Mouse (Mus musculus) hindbrain, postnatal 0 days (tissue): ENCODE data around the gene A630001G21Rik. TPM values are rescaled to one million over a fixed set of nuclear protein-coding genes. Genes with fewer than 3 reads are reported as not detected.

Source experiments
- ATAC-seq: fragments of 200-750 bp; cut with Nextera tagmentation; 2 replicates; pipeline ENCODE4 v1.8.0; 2017; ENCODE audit warnings: mild to moderate bottlenecking, moderate TSS enrichment, moderate library complexity
- DNase-seq: peaks from one replicate; pipeline ENCODE4 v3.0.0-alpha.2; 2015; ENCODE audit warnings: low spot score
- H3K27ac ChIP-seq: fragments of 300-500 bp; sonication (generic); 2 replicates; pipeline ENCODE4 v1.5.1; 2014; ENCODE audit warnings: mild to moderate bottlenecking
- H3K27me3 ChIP-seq: fragments of 300-500 bp; sonication (generic); 2 replicates; pipeline ENCODE4 v1.6.1; 2014; ENCODE audit warnings: low read length, mixed read lengths; ENCODE audit not compliant: insufficient read depth
- H3K36me3 ChIP-seq: fragments of 300-500 bp; sonication (generic); 2 replicates; pipeline ENCODE4 v1.6.1; 2014; ENCODE audit warnings: low read length, mixed read lengths; ENCODE audit not compliant: insufficient read depth
- H3K4me1 ChIP-seq: fragments of 300-500 bp; sonication (generic); 2 replicates; pipeline ENCODE4 v1.6.1; 2014; ENCODE audit warnings: antibody characterized with exemption, low read length, mixed read lengths; ENCODE audit not compliant: insufficient read depth
- H3K4me2 ChIP-seq: fragments of 300-500 bp; sonication (generic); 2 replicates; pipeline ENCODE4 v1.6.1; 2014; ENCODE audit warnings: low read depth, mild to moderate bottlenecking, low read length, moderate library complexity, mixed read lengths
- H3K4me3 ChIP-seq: fragments of 300-500 bp; sonication (generic); 2 replicates; pipeline ENCODE4 v1.5.1; 2014; ENCODE audit warnings: low read length
- H3K9ac ChIP-seq: fragments of 300-500 bp; sonication (generic); replicated peaks from 2 replicates; pipeline ENCODE4 v1.6.1; 2014; ENCODE audit warnings: mild to moderate bottlenecking, low read length, moderate library complexity, mixed read lengths
- H3K9me3 ChIP-seq: fragments of 300-500 bp; sonication (generic); 2 replicates; pipeline ENCODE4 v1.6.1; 2016; ENCODE audit warnings: low read length, mixed read lengths
- CTCF ChIP-seq: IDR thresholded peaks from 2 replicates; pipeline ENCODE4 v1.5.1; 2016; ENCODE audit warnings: antibody characterized with exemption, control low read depth, low read depth
- WGBS: fragments of 180-500 bp; shearing (Covaris S2); extraction: QIAGEN DNeasy Blood & Tissue Kit; methylation state at CpG from one replicate; pipeline ENCODE4 v1.1.7; 2014; 5-methylcytosine and 5-hydroxymethylcytosine counted together
- microRNA-seq, 2 experiments: library from miRNA; unstranded; fragments of <30 nt; microRNA quantifications; one replicate each; pipeline ENCODE4; 2016
- polyA plus RNA-seq: library from polyadenylated mRNA; unstranded; fragments of >200 nt; fragmentation: Nextera tagmentation; extraction: Ambion mirVana; gene quantifications from 2 replicates; pipeline ENCODE4 v1.2.1, GENCODE M21; 2015
- total RNA-seq: library from RNA; depleted of rRNA; stranded (reverse); fragments of >200 nt; gene quantifications from 2 replicates; pipeline ENCODE4 v1.2.3, GENCODE M21; 2014; rRNA removed

The A630001G21Rik gene
- total and polyA plus RNA-seq, 2 experiments from 2014 or later, result 0.36 TPM; not detected in 1

DNA sequence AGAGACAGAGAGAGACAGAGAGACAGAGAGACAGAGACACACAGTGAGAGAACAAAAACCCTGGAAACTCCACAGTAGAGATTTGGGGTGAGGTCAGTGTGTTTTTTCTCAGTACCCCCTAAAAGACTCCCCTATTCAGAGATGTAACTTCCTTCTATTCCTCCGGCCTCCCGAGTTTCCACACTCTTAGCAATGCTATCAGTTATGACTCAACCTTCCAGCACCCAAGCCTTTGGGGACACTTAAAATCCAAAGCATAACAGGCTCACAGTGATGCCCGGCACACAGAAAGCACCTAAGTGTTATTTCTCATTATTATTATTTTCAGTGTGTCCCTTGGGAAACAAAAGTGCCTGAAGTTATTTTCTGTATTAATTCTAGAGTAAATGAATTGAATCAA, 87.9 kb downstream of the A630001G21Rik start:
- no peak for TF ChIP-seq CTCF
- H3K36me3 ChIP-seq, result no peaks in the 10 kb centered on the region
- H3K27me3 ChIP-seq, result no peaks in the 10 kb centered on the region
- H3K4me2 ChIP-seq, result no peak overlapping the region
- H3K4me3 ChIP-seq, result no peak overlapping the region
- 72% methylated on average over 3 of the region's 3 CpGs for WGBS
- no peak overlapping the region for H3K9ac ChIP-seq
- H3K4me1 ChIP-seq, result no peaks in the 10 kb centered on the region
- ATAC-seq (no peak), DNase-seq (no peak)
- no peaks in the 10 kb centered on the region for H3K9me3 ChIP-seq
- no peak overlapping the region for H3K27ac ChIP-seq

DNA sequence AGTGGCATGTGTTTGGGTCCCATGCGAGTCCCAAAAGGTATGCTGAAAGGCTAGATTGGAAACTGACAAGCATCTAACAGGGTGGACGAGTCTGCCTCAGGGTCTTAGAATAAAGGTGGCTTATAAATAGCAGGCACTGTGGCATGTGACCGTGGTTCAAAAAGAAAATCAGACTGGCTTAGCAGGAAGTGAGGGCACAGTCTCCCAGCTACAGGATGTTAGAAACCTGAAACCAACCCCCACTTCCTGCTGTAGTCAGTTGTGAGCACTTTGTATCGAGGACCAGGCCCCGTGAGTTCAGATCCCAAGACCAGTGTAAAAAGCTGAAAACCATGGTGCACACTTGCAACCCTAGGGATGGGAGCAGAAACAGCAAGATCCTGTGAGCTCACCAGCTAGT, 91.1 kb downstream of the A630001G21Rik start:
- no peak for DNase-seq
- no peaks in the 10 kb centered on the region for H3K4me1 ChIP-seq
- no peak overlapping the region for H3K4me3 ChIP-seq
- H3K4me2 ChIP-seq, result no peak overlapping the region
- 76% methylated on average over 5 of the region's 5 CpGs for WGBS
- no peaks in the 10 kb centered on the region for H3K27me3 ChIP-seq
- TF ChIP-seq CTCF, result no peak
- no peak for ATAC-seq
- H3K9me3 ChIP-seq, result no peaks in the 10 kb centered on the region
- H3K27ac ChIP-seq, result no peak overlapping the region
- no peaks in the 10 kb centered on the region for H3K36me3 ChIP-seq
- no peak overlapping the region for H3K9ac ChIP-seq

DNA sequence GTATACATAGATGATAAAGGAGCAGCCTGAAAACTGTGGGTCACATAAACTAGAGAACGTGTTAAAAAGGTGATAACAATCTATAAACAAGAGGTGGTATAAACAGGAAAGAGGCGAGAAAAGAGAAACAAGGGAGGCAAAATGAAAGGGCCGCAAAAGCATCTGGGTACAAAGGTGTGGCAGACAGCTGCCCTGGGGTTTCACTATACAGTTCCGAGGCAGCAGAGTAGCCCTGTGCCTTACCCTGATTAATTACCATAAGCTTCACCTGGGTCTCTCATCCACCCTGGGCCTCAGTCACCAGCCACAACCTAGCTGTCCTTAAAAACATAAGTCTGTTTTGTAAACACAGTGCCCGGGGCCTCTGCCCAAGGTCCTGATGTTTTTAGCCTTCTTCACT, 91.8 kb downstream of the A630001G21Rik start:
- no peak overlapping the region for H3K9ac ChIP-seq
- DNase-seq, result no peak
- ATAC-seq, result no peak
- no peak for TF ChIP-seq CTCF
- H3K9me3 ChIP-seq, result no peaks in the 10 kb centered on the region
- no peak overlapping the region for H3K27ac ChIP-seq
- H3K4me2 ChIP-seq, result no peak overlapping the region
- no peaks in the 10 kb centered on the region for H3K4me1 ChIP-seq
- H3K36me3 ChIP-seq, result no peaks in the 10 kb centered on the region
- no peaks in the 10 kb centered on the region for H3K27me3 ChIP-seq
- no peak overlapping the region for H3K4me3 ChIP-seq
- WGBS, result 77% methylated on average over 5 of the region's 5 CpGs

DNA sequence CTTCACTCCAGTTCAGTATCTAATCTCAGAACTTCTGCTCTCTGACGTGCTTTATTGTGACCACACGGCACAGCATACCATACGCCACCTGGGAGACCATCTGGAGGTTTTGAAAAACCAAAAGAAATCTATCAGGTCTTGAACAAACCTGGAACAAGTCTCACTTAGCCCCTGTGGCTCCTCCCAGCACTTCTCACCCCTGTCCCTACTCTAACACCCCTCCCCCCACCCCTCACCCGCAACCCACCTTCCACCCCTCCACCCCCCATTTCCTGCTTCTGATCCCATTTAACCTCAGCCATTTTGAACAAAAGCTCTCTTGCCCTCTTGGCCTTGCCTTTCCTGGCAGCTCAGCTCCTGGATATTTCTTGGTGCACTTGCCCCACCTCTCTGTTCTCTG, 98.2 kb downstream of the A630001G21Rik start:
- no peak overlapping the region for H3K27ac ChIP-seq
- no peak for TF ChIP-seq CTCF
- H3K9ac ChIP-seq, result no peak overlapping the region
- ATAC-seq (no peak), DNase-seq (no peak)
- no peaks in the 10 kb centered on the region for H3K36me3 ChIP-seq
- H3K4me2 ChIP-seq, result no peak overlapping the region
- 70% methylated on average over 4 of the region's 4 CpGs for WGBS
- no peak overlapping the region for H3K4me3 ChIP-seq
- no peaks in the 10 kb centered on the region for H3K4me1 ChIP-seq
- H3K9me3 ChIP-seq, result no peaks in the 10 kb centered on the region
- no peaks in the 10 kb centered on the region for H3K27me3 ChIP-seq

Small RNA genes lying within 50 kb of the gene (microRNA-seq; reads per million reads assigned to microRNA genes)
- 0 reads per million in 2 experiments for gene Gm25472
- 0 reads per million in 2 experiments for gene Mir8096

Other genes with a start within 250 kb of the A630001G21Rik start
- not detected in 2 replicates for gene G530012D18Rik, start 203.0 kb downstream of the A630001G21Rik start, total RNA-seq
- not detected in 2 replicates for gene G530012D18Rik, start 203.0 kb downstream of the A630001G21Rik start, polyA plus RNA-seq
- gene Sp110, start 179.8 kb downstream of the A630001G21Rik start, total RNA-seq, result 0.36 and 0.68 TPM in 2 replicates
- 1.0 and 1.1 TPM in 2 replicates for gene Sp110, start 179.8 kb downstream of the A630001G21Rik start, polyA plus RNA-seq
- gene Sp140, start 178.3 kb downstream of the A630001G21Rik start, total RNA-seq, result 4.6 TPM in 1 of 2 replicates, not detected in the other
- 0.74 and 0.91 TPM in 2 replicates for gene Sp140, start 178.3 kb downstream of the A630001G21Rik start, polyA plus RNA-seq
- gene Sp100, start 128.7 kb downstream of the A630001G21Rik start, total RNA-seq, result 0.31 and 2.6 TPM in 2 replicates
- 0.98 and 1.3 TPM in 2 replicates for gene Sp100, start 128.7 kb downstream of the A630001G21Rik start, polyA plus RNA-seq
- gene Cab39, start 14.8 kb upstream of the A630001G21Rik start, total RNA-seq, result 141 and 153 TPM in 2 replicates
- gene Cab39, start 14.8 kb upstream of the A630001G21Rik start, polyA plus RNA-seq, result 39.9 and 41.6 TPM in 2 replicates
- gene Itm2c, start 115.6 kb upstream of the A630001G21Rik start, total RNA-seq, result 329 and 336 TPM in 2 replicates
- gene Itm2c, start 115.6 kb upstream of the A630001G21Rik start, polyA plus RNA-seq, result 244 and 253 TPM in 2 replicates
- gene 4933407L21Rik, start 149.8 kb upstream of the A630001G21Rik start, total RNA-seq, result 11.8 and 18.8 TPM in 2 replicates
- 12.3 and 13.9 TPM in 2 replicates for gene 4933407L21Rik, start 149.8 kb upstream of the A630001G21Rik start, polyA plus RNA-seq
- 0.21 TPM in 1 of 2 replicates, not detected in the other for gene Gpr55, start 182.4 kb upstream of the A630001G21Rik start, total RNA-seq
- gene Gpr55, start 182.4 kb upstream of the A630001G21Rik start, polyA plus RNA-seq, result 0.14 and 0.15 TPM in 2 replicates
- gene Spata3, start 238.2 kb upstream of the A630001G21Rik start, total RNA-seq, result 1.2 TPM in 1 of 2 replicates, not detected in the other
- 1.3 and 1.4 TPM in 2 replicates for gene Spata3, start 238.2 kb upstream of the A630001G21Rik start, polyA plus RNA-seq